Mouse (Mus musculus): ENCODE results near the gene Cdkn3.
A peak's percentile ranks its signal among the peaks of the same experiment; 100 is the strongest.
"Not testable (repeated sequence)": the region's sequence is repeated elsewhere in the genome, so short reads cannot be mapped to it uniquely, and the experiment has no call there.

Gene Cdkn3

DNA sequence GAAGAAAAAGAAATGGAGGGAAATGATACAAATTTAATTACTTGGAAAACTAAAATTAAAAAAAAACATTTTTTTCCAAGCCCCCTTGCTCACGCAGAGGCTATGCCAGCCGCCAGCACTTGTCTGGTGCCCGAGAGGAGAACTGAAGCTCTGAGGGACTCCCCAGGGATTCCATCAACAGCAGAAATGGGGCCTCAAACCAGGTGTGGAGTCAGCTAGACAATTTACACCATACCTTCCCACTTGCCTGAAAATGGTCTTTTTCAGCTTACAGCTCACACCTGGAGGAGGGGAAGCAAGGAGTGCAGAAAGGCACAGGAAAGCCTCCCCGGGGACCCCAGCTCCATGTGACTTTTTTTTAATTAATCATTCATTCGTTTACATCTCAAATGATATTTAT, 24.9 kb downstream of the Cdkn3 start:
- DNase-seq = no peak

DNA sequence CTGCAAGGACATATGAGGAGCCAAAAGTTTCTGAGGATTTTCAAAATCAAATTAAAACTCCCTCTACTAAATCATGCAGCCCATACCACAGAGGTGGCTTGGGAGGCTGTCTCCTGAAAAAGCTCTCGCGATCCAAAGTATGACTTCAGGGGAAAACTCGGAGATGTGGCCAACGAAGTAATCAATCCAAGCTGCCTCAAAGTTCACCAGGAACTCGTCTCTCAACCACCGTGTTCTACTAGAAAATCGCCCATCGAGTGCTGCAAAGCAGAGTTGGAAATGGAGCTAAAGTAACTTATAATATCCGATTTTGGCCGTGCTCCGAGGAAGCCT, 27.1 kb downstream of the Cdkn3 start:
- DNase-seq = no peak

- DNase-seq = peak; percentile 90
These were observed 27.6 kb downstream of the Cdkn3 start, which contains the start of gene Cnih1 for GRCm38 (mm10) chr14:46787787-46788504. Gene Cnih1, minus strand, starts transcription at chr14:46788411.

GRCm38 (mm10) chr14:46788505-46788901, 28.2 kb downstream of the Cdkn3 start:
- DNase-seq = peak; percentile 15

- DNase-seq = no peak
These were observed 30.0 kb downstream of the Cdkn3 start for GRCm38 (mm10) chr14:46790303-46790702.

- DNase-seq = no peak
These were observed 30.4 kb downstream of the Cdkn3 start for GRCm38 (mm10) chr14:46790723-46791122.

GRCm38 (mm10) chr14:46794157-46794556, 33.8 kb downstream of the Cdkn3 start:
- DNase-seq = no peak

DNA sequence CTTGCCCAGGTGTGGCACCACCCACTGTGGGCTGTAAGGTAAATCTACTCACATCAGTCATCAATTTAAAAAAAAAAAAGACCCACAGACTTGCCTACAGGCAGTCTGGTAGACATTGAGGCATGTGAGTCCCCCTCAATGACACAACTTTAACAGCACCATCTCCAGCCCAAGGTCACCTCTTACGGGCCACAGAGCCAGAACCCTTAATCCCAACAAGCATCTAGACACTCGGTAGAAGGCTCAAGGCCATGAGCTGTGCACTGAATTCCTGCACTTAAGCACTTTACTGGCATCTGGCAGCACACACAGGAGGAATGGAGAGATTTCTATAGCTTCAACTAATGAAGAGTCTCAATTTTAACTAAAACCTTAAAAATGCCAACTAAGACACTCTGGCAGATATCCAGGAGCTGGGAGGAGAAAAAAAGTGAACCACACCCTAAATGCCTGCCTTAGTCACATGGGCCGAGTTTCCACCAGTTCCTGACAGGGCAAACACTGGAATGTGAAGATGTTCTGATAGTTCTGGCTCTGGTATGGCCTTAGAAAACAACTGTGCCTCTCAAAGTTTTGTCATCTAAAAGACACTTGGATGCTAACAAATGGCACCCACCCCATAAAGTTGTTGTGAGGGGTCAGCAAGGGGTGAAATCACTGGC, 40.5 kb downstream of the Cdkn3 start:
- DNase-seq = no peak

GRCm38 (mm10) chr14:46803259-46803658, 42.9 kb downstream of the Cdkn3 start:
- DNase-seq = no peak

- no peak for DNase-seq
These were observed 43.5 kb downstream of the Cdkn3 start for GRCm38 (mm10) chr14:46803791-46804190.

- no peak for DNase-seq
These were observed 45.8 kb downstream of the Cdkn3 start for GRCm38 (mm10) chr14:46806186-46806585.

DNA sequence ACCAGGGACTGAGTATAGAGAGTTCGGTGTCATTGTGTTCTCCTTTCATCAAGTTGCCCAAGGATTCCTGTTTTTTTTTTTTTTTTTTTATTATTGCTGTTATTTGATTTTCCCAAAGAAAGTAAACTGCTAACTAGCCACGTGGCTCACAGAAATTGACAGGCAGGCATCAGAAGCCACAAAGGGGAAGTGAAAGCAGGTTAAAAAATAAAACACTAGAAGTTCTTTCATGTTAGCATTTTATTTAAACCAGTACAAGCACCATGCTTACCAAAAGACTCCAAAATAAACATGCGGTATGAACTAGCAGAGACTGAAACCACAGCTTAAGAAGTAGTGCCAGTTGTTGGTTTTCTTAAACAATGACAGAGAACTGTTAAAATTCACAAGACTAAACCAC, 47.6 kb downstream of the Cdkn3 start:
- DNase-seq = no peak

DNA sequence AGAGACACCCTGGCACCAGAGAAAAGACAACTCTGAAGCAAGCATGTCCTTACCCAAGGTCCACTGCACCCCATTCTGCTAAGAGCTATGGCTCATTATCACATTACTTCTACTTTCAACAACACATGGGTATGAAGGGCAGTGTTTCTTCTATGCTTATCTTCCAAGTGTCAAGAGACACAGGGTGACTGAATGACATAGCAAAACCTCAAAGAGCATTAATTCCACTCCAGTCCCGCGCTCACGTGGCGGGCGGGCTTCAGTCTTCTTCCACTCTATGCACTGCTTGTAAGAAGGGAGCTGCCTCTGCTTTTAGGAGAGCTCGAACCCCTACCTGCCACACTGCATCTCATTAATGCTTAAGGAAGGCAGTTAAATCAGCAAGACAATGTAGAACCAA, 55.3 kb downstream of the Cdkn3 start:
- DNase-seq = no peak

DNA sequence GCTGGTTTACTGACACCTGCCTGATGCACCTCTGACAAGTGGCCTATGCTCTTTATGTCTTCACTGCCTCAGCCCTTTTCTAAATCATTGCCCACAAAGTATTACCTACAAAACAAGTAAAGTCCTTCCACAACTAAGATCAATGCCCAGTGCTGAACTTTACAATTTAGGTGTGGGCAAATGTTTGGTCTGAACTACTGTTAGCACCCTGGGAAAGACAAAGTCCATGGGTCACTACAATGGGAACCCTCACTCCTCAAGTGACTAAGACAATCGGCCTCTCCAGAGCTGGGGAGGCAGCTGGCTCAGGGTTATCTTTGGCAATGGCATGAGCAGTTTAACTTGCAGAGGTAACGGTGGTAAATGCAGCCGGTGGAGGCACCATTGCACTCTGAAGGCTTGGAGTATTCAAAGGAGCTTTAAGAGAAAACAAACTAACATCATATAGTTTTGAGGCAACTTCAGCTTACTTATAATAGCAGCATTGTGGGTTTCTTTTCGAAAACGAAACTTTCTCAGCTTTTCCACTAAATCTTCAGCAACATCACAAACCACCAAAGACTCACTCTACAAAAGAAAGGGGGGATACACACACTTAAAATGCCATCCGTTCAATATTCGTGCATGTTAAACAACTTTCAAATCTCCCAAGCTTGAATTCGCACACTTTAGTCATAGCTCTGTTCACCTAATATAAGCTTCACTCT, 56.7 kb downstream of the Cdkn3 start:
- no peak for DNase-seq

DNA sequence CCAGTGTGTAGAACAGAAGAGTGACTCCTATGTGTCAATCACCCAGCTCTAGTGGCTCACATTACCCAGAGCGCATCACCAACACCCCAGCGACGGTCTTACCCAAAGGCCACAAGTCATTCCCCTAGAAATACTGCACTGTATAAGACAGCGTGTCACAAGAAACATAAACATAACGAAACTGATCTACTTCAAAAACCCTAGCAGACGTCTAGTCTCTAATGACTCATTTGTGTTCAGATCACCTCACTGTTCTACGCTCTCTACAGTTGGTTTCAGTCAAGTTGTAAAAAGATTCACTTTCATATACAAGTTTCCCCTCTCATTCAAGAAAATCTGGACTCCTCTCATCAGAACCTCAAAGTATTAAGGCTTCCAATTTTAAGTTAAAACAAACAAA, 58.4 kb downstream of the Cdkn3 start:
- no peak for DNase-seq

DNA sequence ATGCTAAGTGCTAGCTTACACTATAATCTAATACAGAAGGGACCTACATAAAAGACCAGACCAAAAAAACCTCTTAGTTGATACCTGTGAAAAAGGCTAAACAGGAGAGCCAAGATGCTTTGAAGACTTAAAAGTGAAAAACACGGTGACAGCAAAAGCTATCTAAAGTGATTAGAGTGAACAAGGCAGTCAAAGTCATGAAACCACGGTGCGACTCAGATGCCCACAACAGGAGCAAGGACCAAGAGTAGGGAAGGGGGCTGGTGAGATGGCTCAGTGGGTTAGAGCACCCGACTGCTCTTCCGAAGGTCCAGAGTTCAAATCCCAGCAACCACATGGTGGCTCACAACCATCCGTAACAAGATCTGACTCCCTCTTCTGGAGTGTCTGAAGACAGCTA, 59.6 kb downstream of the Cdkn3 start:
- DNase-seq = not testable (repeated sequence)
